Mouse (Mus musculus) lung, adult 2 months (tissue): ENCODE measurements at regions not wholly inside any gene's neighbourhood (a gene's known extent, or its start where the extent isn't known, plus 50 kb on each side); places are given as distances from the start of the nearest gene placed in this dataset.

Experiments
- CTCF ChIP-seq: fragments of 200-500 bp; IDR thresholded peaks from 2 replicates; pipeline ENCODE4 v1.5.1; 2011; ENCODE audit warnings: mild to moderate bottlenecking, low read length, control low read depth; ENCODE audit not compliant: insufficient read depth
- POLR2A ChIP-seq: fragments of 200-500 bp; IDR thresholded peaks from 2 replicates; pipeline ENCODE4 v1.6.1; 2011; ENCODE audit warnings: low read depth, mild to moderate bottlenecking, control low read depth, low read length, borderline replicate concordance; ENCODE audit errors: extremely low read depth

- TF ChIP-seq CTCF (no peak), POLR2A (no peak)
Observed at GRCm38 (mm10) chr4:56533344-56533985, 206.4 kb upstream of the Gm26657 start.
